Mouse (Mus musculus) hematopoietic multipotent progenitor cell, adult 10-12 weeks (in vitro differentiated cells): ENCODE data around the gene Abcc8. TPM values are rescaled to one million over a fixed set of nuclear protein-coding genes. Genes with fewer than 3 reads are reported as not detected.

Source experiments
- polyA plus RNA-seq: library from polyadenylated mRNA; stranded (reverse); fragments of >175 nt; gene quantifications from 2 replicates; pipeline ENCODE4 v1.2.3, GENCODE M21; 2012; ENCODE audit warnings: low replicate concordance

The Abcc8 gene
- 0.25 TPM in 1 of 2 replicates, not detected in the other for polyA plus RNA-seq

DNA sequence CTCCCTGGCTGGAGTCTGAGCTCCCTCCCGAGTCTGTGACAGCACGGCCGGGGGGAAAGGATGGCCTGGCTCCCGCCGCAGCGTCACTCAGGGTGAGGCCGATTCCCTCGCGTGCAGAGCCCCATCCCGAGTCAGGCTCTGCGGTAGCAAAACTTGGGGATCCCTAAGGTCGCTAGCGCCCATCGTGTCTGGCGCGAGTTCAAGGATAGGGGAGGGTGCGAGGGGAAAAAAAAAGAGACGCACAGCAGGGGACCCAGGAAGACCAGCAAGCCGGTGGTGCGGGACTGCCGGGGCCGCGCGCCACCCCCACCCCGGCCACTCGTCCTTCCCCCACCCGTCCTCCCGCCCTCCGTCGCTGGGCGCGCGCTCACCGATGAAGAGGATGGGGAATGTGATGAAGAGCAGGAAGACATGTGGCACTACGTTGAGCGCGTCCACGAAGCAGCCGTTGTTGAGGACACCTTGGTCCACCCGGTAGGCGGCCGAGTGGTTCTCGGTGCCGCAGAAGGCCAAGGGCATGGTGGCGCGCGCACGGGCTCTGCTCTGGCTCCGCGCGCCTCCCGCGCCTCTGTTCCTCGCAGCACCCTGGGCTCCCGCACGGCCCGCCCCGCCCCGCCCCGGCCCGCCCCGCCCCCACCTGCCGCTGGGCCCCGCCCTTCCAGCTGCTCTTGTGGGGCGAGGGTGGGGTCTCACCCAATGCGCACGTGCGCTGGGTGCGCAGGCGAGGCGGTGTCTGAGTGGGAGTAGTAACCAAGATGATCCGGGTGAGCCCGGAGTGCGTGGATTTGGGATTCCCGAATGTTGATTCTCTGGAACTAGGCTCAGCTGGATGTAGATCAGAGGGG lies at the start of gene Abcc8:
Abcc8 (minus strand) TSS at position 603 of the 845 bp plus-strand sequence.

DNA sequence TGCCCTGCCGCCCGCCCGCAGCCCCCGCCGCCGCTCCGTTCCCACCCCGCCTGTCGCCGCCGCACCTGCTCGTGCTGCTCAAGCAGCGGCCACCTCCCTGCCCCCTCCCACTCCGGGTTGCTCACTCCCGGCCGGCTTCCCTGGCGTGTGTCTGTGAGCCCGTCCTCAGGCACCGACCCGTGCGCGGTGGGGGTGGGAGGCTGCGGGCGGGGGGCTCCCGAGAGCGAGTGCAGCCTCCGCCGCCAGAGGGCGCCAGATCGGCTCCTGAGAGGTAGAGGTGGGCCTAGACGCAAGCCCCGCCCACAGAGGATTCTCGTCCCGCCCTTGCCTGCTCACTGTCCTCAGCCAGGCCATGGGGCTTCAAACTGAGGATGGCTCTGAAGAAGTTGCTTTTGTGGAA lies 79.3 kb downstream of the Abcc8 start, which contains the start of gene Kcnj11:
Kcnj11 (minus strand) TSS at position 202 of the 400 bp plus-strand sequence.

Other genes starting within 250 kb of the Abcc8 start
- gene Abcc6, start 149.7 kb downstream of the Abcc8 start, polyA plus RNA-seq = not detected in 2 replicates
- 23.2 and 27.7 TPM in 2 replicates for gene Nomo1, start 146.3 kb downstream of the Abcc8 start, polyA plus RNA-seq
- 0.05 TPM in 1 of 2 replicates, not detected in the other for gene Kcnj11, start 79.3 kb downstream of the Abcc8 start, polyA plus RNA-seq
- gene Ush1c, start 58.5 kb upstream of the Abcc8 start, polyA plus RNA-seq = not detected in 2 replicates
- not detected in 2 replicates for gene Otog, start 61.0 kb upstream of the Abcc8 start, polyA plus RNA-seq
- 0.10 TPM in 1 of 2 replicates, not detected in the other for gene Myod1, start 196.4 kb upstream of the Abcc8 start, polyA plus RNA-seq
- gene Kcnc1, start 216.5 kb upstream of the Abcc8 start, polyA plus RNA-seq = 1.2 and 3.5 TPM in 2 replicates